Mouse (Mus musculus) ES-E14 (cell line): ENCODE results near the gene Msx1.

ENCODE experiments used
- CHD2 ChIP-seq: IDR thresholded peaks from 2 replicates; pipeline ENCODE4 v1.6.1; 2014; ENCODE audit warnings: mild to moderate bottlenecking, low read depth, low read length, inconsistent platforms
- HCFC1 ChIP-seq: IDR thresholded peaks from 2 replicates; pipeline ENCODE4 v1.6.1; 2012; ENCODE audit warnings: low read length, inconsistent platforms, borderline replicate concordance; ENCODE audit not compliant: insufficient read depth
- ZC3H11A ChIP-seq: IDR thresholded peaks from 2 replicates; pipeline ENCODE4 v1.6.1; 2012; ENCODE audit warnings: low read depth, mild to moderate bottlenecking, inconsistent platforms, low read length, borderline replicate concordance
- ZNF384 ChIP-seq: IDR thresholded peaks from 2 replicates; pipeline ENCODE4 v1.6.1; 2012; ENCODE audit warnings: low read depth, low read length, inconsistent platforms

GRCm38 (mm10) chr5:37825111-37825600 is 773 bp upstream of the Msx1 start:
- TF ChIP-seq CHD2, result no peak
- no peak for TF ChIP-seq ZC3H11A
- no peak for TF ChIP-seq ZNF384
- no peak for TF ChIP-seq HCFC1
